Mouse (Mus musculus) bone marrow macrophage, adult 2 months (primary cell): Measurements from ENCODE around the gene Grin2b.

Experiments
- CTCF ChIP-seq: IDR thresholded peaks from 2 replicates; pipeline ENCODE4 v1.5.1; 2012; ENCODE audit warnings: low read depth, mild to moderate bottlenecking, low read length, moderate library complexity
- POLR2A ChIP-seq: IDR thresholded peaks from 2 replicates; pipeline ENCODE4 v1.6.1; 2012; ENCODE audit warnings: mild to moderate bottlenecking, low read depth, low read length, borderline replicate concordance

DNA sequence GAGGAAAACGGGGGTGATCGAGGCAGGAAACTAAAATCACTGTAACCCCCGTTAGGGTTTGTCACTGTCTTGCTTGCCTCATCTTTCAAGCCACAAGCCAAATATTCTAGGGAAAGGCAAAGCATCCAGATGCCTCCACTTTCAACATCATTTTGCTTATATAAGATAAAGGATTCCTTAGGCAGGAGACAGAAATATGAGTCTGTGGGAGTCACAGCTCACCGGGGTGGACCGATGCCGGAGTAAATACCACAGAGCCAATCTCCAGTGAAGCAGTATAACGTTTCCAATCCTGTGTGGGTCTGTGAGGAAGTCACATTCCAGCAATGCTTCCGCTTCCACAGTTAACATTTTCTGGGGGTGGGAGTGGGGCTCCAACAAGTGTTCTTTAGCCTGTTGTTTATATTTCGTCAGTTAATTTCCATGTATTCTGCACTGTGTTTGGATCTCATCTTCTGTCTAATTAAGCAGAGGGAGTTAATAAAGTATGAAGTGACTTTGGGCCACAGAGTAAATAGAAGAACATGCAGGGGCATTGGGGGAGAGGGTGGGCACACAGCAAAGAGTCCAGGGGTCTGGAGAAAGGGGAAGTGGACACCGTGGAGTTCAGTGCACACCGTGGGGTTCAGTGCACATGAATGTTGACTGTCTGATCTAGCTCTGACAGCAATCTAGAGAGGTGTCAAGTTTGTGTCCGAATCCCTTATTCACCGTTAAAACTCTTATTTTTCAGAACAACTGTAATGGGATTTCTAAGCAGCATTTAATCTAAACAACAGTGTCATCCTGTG, 374.9 kb downstream of the Grin2b start:
- TF ChIP-seq POLR2A = no peak
- TF ChIP-seq CTCF = no peak
